8 mouse cellular contexts compared by ENCODE assay signal in genomic region chr5:98185806-98186751, GRCm38 (mm10). TPM values are rescaled to one million over a fixed set of nuclear protein-coding genes. Genes with fewer than 3 reads are reported as not detected.
DNase-seq lines count a peak whose midpoint lies in the region; ATAC-seq and TF ChIP-seq lines count a peak whose summit lies in the region.

No protein-coding gene starts in this region.

- H3K9me3 ChIP-seq in heart, embryonic 15.5 days (replicated peaks) = no peaks in the 10 kb centered on the region
- H3K9me3 ChIP-seq in limb, embryonic 15.5 days = no peaks in the 10 kb centered on the region
- no peaks in the 10 kb centered on the region for H3K9me3 ChIP-seq in neural tube, embryonic 13.5 days

- peak; percentile 40 for ATAC-seq in heart, embryonic 15.5 days (replicated peaks; ENCODE audit: insufficient number of reproducible peaks, insufficient read depth, low FRiP score, low read depth)
- ATAC-seq in limb, embryonic 15.5 days (ENCODE audit: insufficient number of reproducible peaks, low FRiP score, low TSS enrichment, low read depth) = no peak
- peak; percentile 64 for ATAC-seq in neural tube, embryonic 13.5 days (ENCODE audit: low read depth)

- peak overlapping the region; percentile 97 for H3K4me2 ChIP-seq in heart, embryonic 15.5 days
- peak overlapping the region; percentile 96 for H3K4me2 ChIP-seq in limb, embryonic 15.5 days
- peak overlapping the region; percentile 89 for H3K4me2 ChIP-seq in neural tube, embryonic 13.5 days

- peak overlapping the region; percentile 44 for H3K4me3 ChIP-seq in thymus, adult 2 months (ENCODE audit: control insufficient read depth, insufficient read depth, low read length)
- peak overlapping the region; percentile 57 for H3K4me3 ChIP-seq in heart, embryonic 15.5 days
- peak overlapping the region; percentile 58 for H3K4me3 ChIP-seq in limb, embryonic 15.5 days
- H3K4me3 ChIP-seq in neural tube, embryonic 13.5 days = peak overlapping the region; percentile 56

- peaks cover 13% of the 10 kb centered on the region for H3K4me1 ChIP-seq in thymus, adult 2 months (replicated peaks; ENCODE audit: control insufficient read depth, insufficient read depth, low read length)
- H3K4me1 ChIP-seq in heart, embryonic 15.5 days (replicated peaks) = peaks cover 32% of the 10 kb centered on the region
- H3K4me1 ChIP-seq in limb, embryonic 15.5 days = peaks cover 37% of the 10 kb centered on the region
- H3K4me1 ChIP-seq in neural tube, embryonic 13.5 days (replicated peaks) = peaks cover 63% of the 10 kb centered on the region

- peak overlapping the region; percentile 53 for H3K9ac ChIP-seq in heart, embryonic 15.5 days
- H3K9ac ChIP-seq in limb, embryonic 15.5 days = peak overlapping the region; percentile 37; the same call in 1 of the 2 replicates
- peak overlapping the region; percentile 76 for H3K9ac ChIP-seq in neural tube, embryonic 13.5 days

- peaks cover 47% of the 10 kb centered on the region for H3K27me3 ChIP-seq in thymus, adult 2 months (ENCODE audit: control insufficient read depth, insufficient read depth, low read length)
- peaks cover 96% of the 10 kb centered on the region for H3K27me3 ChIP-seq in heart, embryonic 15.5 days
- H3K27me3 ChIP-seq in limb, embryonic 15.5 days = peaks cover 94% of the 10 kb centered on the region
- H3K27me3 ChIP-seq in neural tube, embryonic 13.5 days = peaks cover 77% of the 10 kb centered on the region

- no peaks in the 10 kb centered on the region for H3K36me3 ChIP-seq in thymus, adult 2 months (ENCODE audit: control insufficient read depth, insufficient read depth, low read length)
- H3K36me3 ChIP-seq in heart, embryonic 15.5 days = no peaks in the 10 kb centered on the region
- H3K36me3 ChIP-seq in limb, embryonic 15.5 days = no peaks in the 10 kb centered on the region
- H3K36me3 ChIP-seq in neural tube, embryonic 13.5 days = no peaks in the 10 kb centered on the region

- no peak for TF ChIP-seq CTCF in thymus, adult 2 months (IDR thresholded peaks at IDR 0.05; ENCODE audit: borderline replicate concordance, control insufficient read depth, extremely low read depth, insufficient read depth, low read length, poor library complexity)

- H3K27ac ChIP-seq in thymus, adult 2 months (ENCODE audit: control insufficient read depth, insufficient read depth, low read length) = no peak overlapping the region
- H3K27ac ChIP-seq in heart, embryonic 15.5 days = no peak overlapping the region
- H3K27ac ChIP-seq in limb, embryonic 15.5 days = no peak overlapping the region
- H3K27ac ChIP-seq in neural tube, embryonic 13.5 days (replicated peaks) = peak overlapping the region; percentile 75

- no peak for TF ChIP-seq POLR2A in thymus, adult 2 months (IDR thresholded peaks at IDR 0.05; ENCODE audit: control insufficient read depth, extremely low read depth, insufficient read depth, low read length, poor library complexity)

- WGBS in thymus, adult 2 months = 1% methylated on average over 95 of the region's 106 CpGs
- 1% methylated on average over 102 of the region's 106 CpGs for WGBS in heart, embryonic 15.5 days
- WGBS in limb, embryonic 15.5 days = under 1% methylated on average over 68 of the region's 106 CpGs
- under 1% methylated on average over 100 of the region's 106 CpGs for WGBS in neural tube, embryonic 13.5 days

- peak; percentile 33 for DNase-seq in adrenal gland, postnatal 10 days
- no peak for DNase-seq in adrenal gland, postnatal 4 days (ENCODE audit: low spot score in 2 of 2)
- DNase-seq in thymus, adult 2 months = no peak
- DNase-seq in thymus, postnatal 25 days = no peak
- DNase-seq in yolk sac, embryonic 10.5 days (ENCODE audit: low spot score) = no peak

RNA-seq across cellular contexts. Expression of gene Prdm8, which starts 19.1 kb away (rescaled TPM):
- under 1 TPM; 0.18 to 0.33 TPM for total RNA-seq in adrenal gland, postnatal 10 days (2021)
- under 1 TPM; 0.14 to 0.34 TPM for total RNA-seq in adrenal gland, postnatal 4 days (2021)
- 0.09 and 0.19 TPM in 2 replicates for polyA plus RNA-seq in thymus, adult 2 months (2012; rRNA removed)
- 0.15 TPM in 1 of 2 replicates, not detected in the other for polyA plus RNA-seq in heart, embryonic 15.5 days (2015; fragmentation: Nextera tagmentation; extraction: Ambion mirVana)
- 0.12 and 0.20 TPM in 2 replicates for polyA plus RNA-seq in limb, embryonic 15.5 days (2015; fragmentation: Nextera tagmentation; extraction: Ambion mirVana)
- polyA plus RNA-seq in neural tube, embryonic 13.5 days (2015; fragmentation: Nextera tagmentation; extraction: Ambion mirVana) = 3.5 and 3.8 TPM in 2 replicates
